Mouse (Mus musculus) brain, embryonic 14.5 days (tissue): ENCODE measurements around the gene Wif1.

Experiments used
- CTCF ChIP-seq: fragments of 200-500 bp; IDR thresholded peaks from 2 replicates; pipeline ENCODE4 v1.5.1; 2012; ENCODE audit warnings: inconsistent platforms, mild to moderate bottlenecking, moderate library complexity, borderline replicate concordance; ENCODE audit not compliant: insufficient read depth, insufficient read length; ENCODE audit errors: extremely low read depth
- POLR2A ChIP-seq: fragments of 200-500 bp; IDR thresholded peaks from 2 replicates; pipeline ENCODE4 v1.6.1; 2012; ENCODE audit warnings: mild to moderate bottlenecking, inconsistent platforms, borderline replicate concordance; ENCODE audit not compliant: poor library complexity, insufficient read depth, insufficient read length, severe bottlenecking; ENCODE audit errors: extremely low read depth

GRCm38 (mm10) chr10:121067416-121067951 is 33.7 kb downstream of the Wif1 start:
- no peak for TF ChIP-seq CTCF
- no peak for TF ChIP-seq POLR2A
